Comparison of ENCODE assay signal across 26 mouse cellular contexts in the genomic region with DNA sequence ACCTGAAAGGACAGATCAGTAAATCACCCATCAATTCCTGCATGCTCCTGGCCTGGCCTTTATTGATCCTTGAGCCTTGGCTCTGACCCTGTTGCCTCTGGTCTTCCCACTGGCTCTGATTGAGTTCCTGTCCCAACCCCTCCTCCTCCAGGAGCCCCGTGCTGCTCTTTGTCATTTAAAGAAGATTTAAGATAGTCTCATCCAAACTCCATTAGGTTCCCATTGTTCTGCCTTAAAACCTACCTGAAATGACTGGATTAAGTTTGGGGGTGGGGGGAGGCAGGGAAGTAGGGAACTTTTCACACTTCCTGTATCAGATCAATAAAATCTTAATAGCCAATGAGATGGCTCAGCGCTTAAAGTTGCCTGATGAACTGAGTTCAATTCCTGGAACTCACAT. TPM values are rescaled to one million over a fixed set of nuclear protein-coding genes. Genes with fewer than 3 reads are reported as not detected.
DNase-seq lines count a peak whose midpoint lies in the region; ATAC-seq and TF ChIP-seq lines count a peak whose summit lies in the region.
"Had no signal": no experiment of that assay in that cellular context is flagged by ENCODE, and none has a peak within 500 bp of the region (broad histone marks: within the 10 kb centered on the region; RNA-seq: fewer than 3 reads in every experiment).

No protein-coding gene starts in this region.

- H3K4me3 ChIP-seq in liver, adult 2 months (ENCODE audit: insufficient read depth, low read depth, low read length): no peak overlapping the region
- no peak overlapping the region for H3K4me3 ChIP-seq in liver, embryonic 11.5 days (ENCODE audit: low read depth, low read length)
- H3K4me3 ChIP-seq: embryonic facial prominence, embryonic 13.5 days; embryonic facial prominence, embryonic 15.5 days; erythroblast, embryonic 14.5 days; forebrain, embryonic 10.5 days; forebrain, embryonic 12.5 days had no signal

- ATAC-seq in liver, embryonic 11.5 days (replicated peaks; ENCODE audit: low FRiP score): no peak
- ATAC-seq: forebrain, embryonic 14.5 days; forebrain, embryonic 16.5 days; Patski had no signal

- peak; percentile 84 for DNase-seq in liver, adult 2 months (ENCODE audit: extremely low read depth, low read depth, low spot score)
- DNase-seq in liver, embryonic 11.5 days (ENCODE audit: low spot score): no peak
- DNase-seq in R1 (ENCODE audit: low read depth, low spot score) (peak; percentile 80), ZHBTc4 (ENCODE audit: low read depth, low spot score) (peak; percentile 55)
- DNase-seq in left cerebral cortex, postnatal 14 days (ENCODE audit: low spot score in 2 of 2): no peak
- DNase-seq in ovary, postnatal 10 days (ENCODE audit: low spot score): no peak
- DNase-seq: adrenal gland, adult 2 months; adrenal gland, postnatal 10 days; adrenal gland, postnatal 25 days; cerebellum, adult 11 months; cerebellum, adult 18-20 months; cerebellum, adult 8-10 months; cerebellum, adult 9-11 months; cerebellum, postnatal 14 days; cerebellum, postnatal 36 days; embryo, embryonic 11 days had no signal

- no peak for TF ChIP-seq CTCF in liver, adult 2 months (IDR thresholded peaks at IDR 0.05; ENCODE audit: low read depth, low read length)

- H3K27me3 ChIP-seq in liver, adult 2 months (ENCODE audit: control insufficient read depth, insufficient read depth, low read length): no peaks in the 10 kb centered on the region
- H3K27me3 ChIP-seq in liver, embryonic 11.5 days (replicated peaks; ENCODE audit: control insufficient read depth, insufficient read depth, low read length): no peaks in the 10 kb centered on the region
- H3K27me3 ChIP-seq: Patski had no signal

- H3K9me3 ChIP-seq in liver, embryonic 11.5 days (ENCODE audit: control insufficient read depth, low read length): no peaks in the 10 kb centered on the region
- H3K9me3 ChIP-seq: embryonic facial prominence, embryonic 13.5 days; embryonic facial prominence, embryonic 15.5 days; forebrain, embryonic 10.5 days; forebrain, embryonic 12.5 days had no signal

- 0 out of 2 replicates have a peak overlapping the region, but pooled peaks have one; percentile 32 for H3K27ac ChIP-seq in liver, adult 2 months (replicated peaks; ENCODE audit: insufficient read depth, low read depth, low read length)
- no peak overlapping the region for H3K27ac ChIP-seq in liver, embryonic 11.5 days (ENCODE audit: low read depth, low read length)
- H3K27ac ChIP-seq: embryonic facial prominence, embryonic 13.5 days; embryonic facial prominence, embryonic 15.5 days; forebrain, embryonic 10.5 days; forebrain, embryonic 12.5 days had no signal

- H3K36me3 ChIP-seq in liver, adult 2 months (ENCODE audit: control insufficient read depth, insufficient read depth, low read length): no peaks in the 10 kb centered on the region
- H3K36me3 ChIP-seq in liver, embryonic 11.5 days (ENCODE audit: control insufficient read depth, insufficient read depth, low read length): no peaks in the 10 kb centered on the region
- H3K36me3 ChIP-seq: embryonic facial prominence, embryonic 13.5 days; embryonic facial prominence, embryonic 15.5 days; forebrain, embryonic 10.5 days; forebrain, embryonic 12.5 days; G1E had no signal

- no peak overlapping the region for H3K9ac ChIP-seq in liver, adult 2 months (ENCODE audit: low read depth, low read length)
- H3K9ac ChIP-seq in liver, embryonic 11.5 days (ENCODE audit: low read depth, low read length): no peak overlapping the region
- H3K9ac ChIP-seq: embryonic facial prominence, embryonic 13.5 days; embryonic facial prominence, embryonic 15.5 days; forebrain, embryonic 12.5 days had no signal

- intact Hi-C loops in left cerebral cortex, postnatal 14 days (cut with DNase I): no loop called here

- H3K79me2 ChIP-seq in liver, adult 2 months (ENCODE audit: control insufficient read depth, insufficient read depth, low read length): no peaks in the 10 kb centered on the region

- H3K4me1 ChIP-seq in liver, adult 2 months (ENCODE audit: control insufficient read depth, insufficient read depth, low read length): peaks cover 12% of the 10 kb centered on the region
- peaks cover 7% of the 10 kb centered on the region; the same call in 1 of the 2 replicates for H3K4me1 ChIP-seq in liver, embryonic 11.5 days (replicated peaks; ENCODE audit: control insufficient read depth, insufficient read depth, low read length)
- H3K4me1 ChIP-seq: embryonic facial prominence, embryonic 15.5 days; forebrain, embryonic 12.5 days had no signal

- H3K4me2 ChIP-seq in liver, embryonic 11.5 days: no peak overlapping the region
- H3K4me2 ChIP-seq: embryonic facial prominence, embryonic 13.5 days; embryonic facial prominence, embryonic 15.5 days; forebrain, embryonic 12.5 days had no signal

- no peak for TF ChIP-seq POLR2A in liver, adult 2 months (IDR thresholded peaks at IDR 0.05; ENCODE audit: extremely low read depth, insufficient read depth, low read length)

- 20% methylated on average over 2 of the region's 2 CpGs for WGBS in liver, adult 2 months
- 42% methylated on average over 2 of the region's 2 CpGs for WGBS in liver, embryonic 11.5 days

RNA-seq across cellular contexts. Expression of a gene that starts 33.4 kb away (rescaled TPM):
- total RNA-seq in liver, adult 2 months (2014; rRNA removed): 16.1 and 25.6 TPM in 2 replicates
- polyA plus RNA-seq in liver, adult 2 months (2012; rRNA removed): 37.2 and 60.8 TPM in 2 replicates
- 14.3 and 19.4 TPM in 2 replicates for polyA plus RNA-seq in liver, embryonic 11.5 days (2014; fragmentation: Nextera tagmentation; extraction: Ambion mirVana)
- total RNA-seq in left cerebral cortex, postnatal 14 days (2021): 10 to 100 TPM; 15.6 to 20.2 TPM
- total RNA-seq: common myeloid progenitor, adult 5-6 weeks; G1E had no signal
- polyA plus RNA-seq: G1E had no signal

Comparison
In these comparisons a context has a peak if more than half of its experiments do, and no peak if none do; other contexts are left out.
1. DNase-seq: peak in liver, adult 2 months (single experiment), R1 (single experiment) and ZHBTc4 (single experiment); none in liver, embryonic 11.5 days (single experiment), left cerebral cortex, postnatal 14 days (0 of 2) and ovary, postnatal 10 days (single experiment).